Mouse (Mus musculus) retina, adult 2 months (tissue): ENCODE results near the gene Sept5.

Source experiments
- DNase-seq: peaks from one replicate; pipeline ENCODE4 v3.0.0-alpha.2; 2012; ENCODE audit warnings: low read depth, low spot score

Gene Sept5

GRCm38 (mm10) chr16:18584901-18585510 lies 44.7 kb downstream of the Sept5 start:
- no peak for DNase-seq

- no peak for DNase-seq
Measured at GRCm38 (mm10) chr16:18583673-18584357, 45.9 kb downstream of the Sept5 start.

GRCm38 (mm10) chr16:18583169-18583568 lies 46.6 kb downstream of the Sept5 start:
- DNase-seq = no peak

- no peak for DNase-seq
Measured at GRCm38 (mm10) chr16:18582426-18583148, 47.2 kb downstream of the Sept5 start.

GRCm38 (mm10) chr16:18581623-18582205 lies 48.0 kb downstream of the Sept5 start:
- no peak for DNase-seq

GRCm38 (mm10) chr16:18581050-18581622 lies 48.6 kb downstream of the Sept5 start:
- DNase-seq = no peak

- no peak for DNase-seq
Measured at GRCm38 (mm10) chr16:18580389-18580788, 49.4 kb downstream of the Sept5 start.

GRCm38 (mm10) chr16:18577599-18578160 lies 52.1 kb downstream of the Sept5 start:
- DNase-seq = no peak

GRCm38 (mm10) chr16:18577071-18577470 lies 52.7 kb downstream of the Sept5 start:
- no peak for DNase-seq

GRCm38 (mm10) chr16:18574196-18574595 lies 55.6 kb downstream of the Sept5 start:
- no peak for DNase-seq
